Mouse (Mus musculus) MEL (cell line): ENCODE data around the gene Znrf3. TPM values are rescaled to one million over a fixed set of nuclear protein-coding genes. Genes with fewer than 3 reads are reported as not detected.

ENCODE experiments used
- DNase-seq: peaks from one replicate; pipeline ENCODE4 v3.0.0; 2011; ENCODE audit warnings: low read depth, low spot score
- H3K27ac ChIP-seq: 2 replicates; pipeline ENCODE4 v1.5.1; 2012; ENCODE audit warnings: low read depth, mild to moderate bottlenecking, control low read depth, low read length, moderate library complexity; ENCODE audit not compliant: control insufficient read depth
- H3K27me3 ChIP-seq, 2 experiments: fragments of 150-350 bp in 1 of 2; sonication (generic) in 1 of 2; 2 replicates each; pipeline ENCODE4 v1.6.1; 2012; ENCODE audit warnings: low read length in 2 of 2, mild to moderate bottlenecking in 2 of 2, improper control_type of control experiment in 1 of 2, moderate library complexity in 1 of 2; ENCODE audit not compliant: insufficient read depth in 2 of 2, control insufficient read depth in 1 of 2
- H3K36me3 ChIP-seq, 2 experiments: 2 replicates each; pipeline ENCODE4 v1.6.1; 2012 to 2014; ENCODE audit warnings: low read length in 2 of 2, improper control_type of control experiment in 1 of 2, inconsistent platforms in 1 of 2, mild to moderate bottlenecking in 1 of 2; ENCODE audit not compliant: insufficient read depth in 2 of 2, control insufficient read depth in 1 of 2
- H3K4me1 ChIP-seq, 2 experiments: fragments of 150-350 bp in 1 of 2; sonication (generic) in 1 of 2; 2 replicates each; pipeline ENCODE4 v1.6.1; 2012; ENCODE audit warnings: low read length in 2 of 2, improper control_type of control experiment in 1 of 2, mild to moderate bottlenecking in 1 of 2; ENCODE audit not compliant: insufficient read depth in 2 of 2, control insufficient read depth in 1 of 2
- H3K4me3 ChIP-seq, 2 experiments: fragments of 150-350 bp in 1 of 2; sonication (generic) in 1 of 2; 2 replicates each; pipeline ENCODE4 v1.5.1; 2012; ENCODE audit warnings: low read depth in 2 of 2, low read length in 2 of 2, mild to moderate bottlenecking in 2 of 2, moderate library complexity in 2 of 2, control low read depth in 1 of 2, improper control_type of control experiment in 1 of 2; ENCODE audit not compliant: control insufficient read depth in 1 of 2, insufficient read depth in 1 of 2
- H3K79me2 ChIP-seq: 2 replicates; pipeline ENCODE4 v1.6.1; 2012; ENCODE audit warnings: mild to moderate bottlenecking, low read length, moderate library complexity; ENCODE audit not compliant: control insufficient read depth, poor library complexity, insufficient read depth
- H3K9ac ChIP-seq: 2 replicates; pipeline ENCODE4 v1.6.1; 2012; ENCODE audit warnings: low read depth, mild to moderate bottlenecking, control low read depth, low read length, moderate library complexity; ENCODE audit not compliant: control insufficient read depth, poor library complexity, severe bottlenecking
- H3K9me3 ChIP-seq: fragments of 150-350 bp; sonication (generic); replicated peaks from 2 replicates; pipeline ENCODE4 v1.6.1; 2012; ENCODE audit warnings: mild to moderate bottlenecking, low read length, improper control_type of control experiment, moderate library complexity; ENCODE audit not compliant: insufficient read depth
- BHLHE40 ChIP-seq: IDR thresholded peaks from 2 replicates; pipeline ENCODE4 v1.6.1; 2012; ENCODE audit warnings: low read depth, mild to moderate bottlenecking, inconsistent platforms, low read length, improper control_type of control experiment, borderline replicate concordance
- ELF1 ChIP-seq: IDR thresholded peaks from 2 replicates; pipeline ENCODE4 v1.6.1; 2014; ENCODE audit warnings: low read depth, mild to moderate bottlenecking, inconsistent platforms, low read length, improper control_type of control experiment, moderate library complexity
- EP300 ChIP-seq, 2 experiments: IDR thresholded peaks; 2 replicates each; pipeline ENCODE4 v1.6.1; 2011; ENCODE audit warnings: improper control_type of control experiment in 2 of 2, low read length in 2 of 2, low read depth in 1 of 2, mild to moderate bottlenecking in 1 of 2
- GABPA ChIP-seq: IDR thresholded peaks from 2 replicates; pipeline ENCODE4 v1.6.1; 2012; ENCODE audit warnings: low read depth, mild to moderate bottlenecking, inconsistent platforms, low read length, improper control_type of control experiment, moderate library complexity
- JUND ChIP-seq: IDR thresholded peaks from 2 replicates; pipeline ENCODE4 v1.6.1; 2011; ENCODE audit warnings: low read depth, mild to moderate bottlenecking, improper control_type of control experiment, low read length
- MAZ ChIP-seq: IDR thresholded peaks from 2 replicates; pipeline ENCODE4 v1.6.1; 2012; ENCODE audit warnings: low read depth, mild to moderate bottlenecking, inconsistent platforms, low read length, improper control_type of control experiment
- MEF2A ChIP-seq: IDR thresholded peaks from 2 replicates; pipeline ENCODE4 v1.6.1; 2014; ENCODE audit warnings: low read depth, mild to moderate bottlenecking, inconsistent platforms, low read length, improper control_type of control experiment; ENCODE audit not compliant: poor library complexity, insufficient replicate concordance, severe bottlenecking; ENCODE audit errors: extremely low read depth
- MYB ChIP-seq: IDR thresholded peaks from 2 replicates; pipeline ENCODE4 v1.6.1; 2011; ENCODE audit warnings: mild to moderate bottlenecking, low read depth, low read length, improper control_type of control experiment
- MYC ChIP-seq: IDR thresholded peaks from 2 replicates; pipeline ENCODE4 v1.6.1; 2011; ENCODE audit warnings: low read depth, mild to moderate bottlenecking, low read length, improper control_type of control experiment, moderate library complexity
- POLR2AphosphoS2 ChIP-seq: IDR thresholded peaks from 2 replicates; pipeline ENCODE4 v1.6.1; 2011; ENCODE audit warnings: low read length, improper control_type of control experiment
- RCOR1 ChIP-seq: IDR thresholded peaks from 2 replicates; pipeline ENCODE4 v1.6.1; 2012; ENCODE audit warnings: low read depth, mild to moderate bottlenecking, inconsistent platforms, low read length, improper control_type of control experiment
- TAL1 ChIP-seq: IDR thresholded peaks from 2 replicates; pipeline ENCODE4 v1.6.1; 2012; ENCODE audit warnings: mild to moderate bottlenecking, inconsistent platforms, low read length, moderate library complexity, mixed read lengths
- TCF12 ChIP-seq: IDR thresholded peaks from 2 replicates; pipeline ENCODE4 v1.6.1; 2014; ENCODE audit warnings: low read depth, mild to moderate bottlenecking, inconsistent platforms, low read length, improper control_type of control experiment, moderate library complexity
- UBTF ChIP-seq: IDR thresholded peaks from 2 replicates; pipeline ENCODE4 v1.6.1; 2012; ENCODE audit warnings: low read depth, mild to moderate bottlenecking, inconsistent platforms, low read length, improper control_type of control experiment, moderate library complexity, borderline replicate concordance; ENCODE audit not compliant: insufficient read depth
- ZC3H11A ChIP-seq: IDR thresholded peaks from 2 replicates; pipeline ENCODE4 v1.6.1; 2012; ENCODE audit warnings: low read depth, mild to moderate bottlenecking, inconsistent platforms, low read length, improper control_type of control experiment
- ZKSCAN1 ChIP-seq: IDR thresholded peaks from 2 replicates; pipeline ENCODE4 v1.6.1; 2012; ENCODE audit warnings: low read depth, mild to moderate bottlenecking, inconsistent platforms, low read length, improper control_type of control experiment, moderate library complexity
- ZMIZ1 ChIP-seq: IDR thresholded peaks from 2 replicates; pipeline ENCODE4 v1.6.1; 2012; ENCODE audit warnings: low read depth, mild to moderate bottlenecking, inconsistent platforms, low read length, improper control_type of control experiment, moderate library complexity
- ZNF384 ChIP-seq: IDR thresholded peaks from 2 replicates; pipeline ENCODE4 v1.6.1; 2012; ENCODE audit warnings: low read depth, mild to moderate bottlenecking, inconsistent platforms, low read length, improper control_type of control experiment
- polyA plus RNA-seq, 2 experiments: library from polyadenylated mRNA; stranded (reverse) in 1 of 2; unstranded in 1 of 2; fragments of >175 nt in 1 of 2; fragments of >200 nt in 1 of 2; gene quantifications; 2 replicates each; pipeline versions ENCODE4 v1.2.1 to v1.2.4; 2012; ENCODE audit warnings: low replicate concordance in 2 of 2, low read depth in 1 of 2; ENCODE audit not compliant: insufficient read length in 2 of 2, insufficient read depth in 1 of 2, missing spikeins in 1 of 2
- total RNA-seq: library from RNA; depleted of rRNA; stranded (reverse); fragments of 300-350 nt; gene quantifications from 2 replicates; pipeline ENCODE4 v1.2.3, GENCODE M21; 2012

The Znrf3 gene
- total and polyA plus RNA-seq, 3 experiments = 9.0 to 9.2 TPM; not detected in 1

GRCm38 (mm10) chr11:5437646-5438045, 7.0 kb downstream of the Znrf3 start:
- H3K27ac ChIP-seq = no peak overlapping the region
- no peaks in the 10 kb centered on the region for H3K27me3 ChIP-seq
- DNase-seq = no peak
- peaks cover 6 to 20% of the 10 kb centered on the region in 2 experiments for H3K4me1 ChIP-seq
- H3K79me2 ChIP-seq = peaks cover 57% of the 10 kb centered on the region
- no peak overlapping the region for H3K4me3 ChIP-seq
- H3K9me3 ChIP-seq = no peaks in the 10 kb centered on the region
- no peak for TF ChIP-seq JUND
- H3K9ac ChIP-seq = no peak overlapping the region
- peaks cover 0 to 21% of the 10 kb centered on the region in 2 experiments; a peak in 2 of 4 replicates for H3K36me3 ChIP-seq

GRCm38 (mm10) chr11:5436988-5437387, 7.7 kb downstream of the Znrf3 start:
- Histone ChIP-seq H3K79me2 (peaks cover 58% of the 10 kb centered on the region), H3K9me3 (no peaks in the 10 kb centered on the region), H3K4me1 (peaks cover 2 to 14% of the 10 kb centered on the region in 2 experiments; a peak in 3 of 4 replicates), H3K27ac (no peak overlapping the region), H3K27me3 (no peaks in the 10 kb centered on the region), H3K36me3 (peaks cover 0 to 14% of the 10 kb centered on the region in 2 experiments; a peak in 2 of 4 replicates), H3K4me3 (no peak overlapping the region), H3K9ac (no peak overlapping the region)
- DNase-seq = no peak
- no peak for TF ChIP-seq ELF1
- no peak for TF ChIP-seq MAZ
- no peak for TF ChIP-seq ZKSCAN1
- no peak for TF ChIP-seq ZC3H11A
- no peak for TF ChIP-seq RCOR1
- TF ChIP-seq MYB = no peak
- TF ChIP-seq GABPA = no peak
- no peak for TF ChIP-seq ZMIZ1
- TF ChIP-seq JUND = no peak
- TF ChIP-seq TAL1 = no peak
- no peak for TF ChIP-seq POLR2AphosphoS2
- TF ChIP-seq UBTF = no peak
- no peak for TF ChIP-seq EP300 (IDR thresholded peaks at IDR 0.05; ENCODE audit: low read depth in 1 of 2, low read length in 2 of 2)
- no peak for TF ChIP-seq TCF12
- TF ChIP-seq BHLHE40 = no peak
- TF ChIP-seq MYC = no peak
- no peak for TF ChIP-seq ZNF384
- TF ChIP-seq MEF2A = no peak
